Mouse (Mus musculus) olfactory bulb, adult 2 months (tissue): ENCODE results near the gene Rin2. TPM values are rescaled to one million over a fixed set of nuclear protein-coding genes. Genes with fewer than 3 reads are reported as not detected.
"Not testable (repeated sequence)": the region's sequence is repeated elsewhere in the genome, so short reads cannot be mapped to it uniquely, and the experiment has no call there.

ENCODE experiments used
- H3K27ac ChIP-seq: fragments of 200-500 bp; 2 replicates; pipeline ENCODE4 v1.5.1; 2012; ENCODE audit warnings: low read depth, low read length; ENCODE audit not compliant: insufficient read depth
- H3K4me1 ChIP-seq: fragments of 200-500 bp; 2 replicates; pipeline ENCODE4 v1.6.1; 2012; ENCODE audit warnings: low read length; ENCODE audit not compliant: control insufficient read depth, insufficient read depth
- H3K4me3 ChIP-seq: fragments of 200-500 bp; 2 replicates; pipeline ENCODE4 v1.5.1; 2012; ENCODE audit warnings: mild to moderate bottlenecking, low read depth, low read length, moderate library complexity; ENCODE audit not compliant: insufficient read depth
- CTCF ChIP-seq: fragments of 200-500 bp; IDR thresholded peaks from 2 replicates; pipeline ENCODE4 v1.5.1; 2012; ENCODE audit warnings: low read depth, mild to moderate bottlenecking, low read length, moderate library complexity; ENCODE audit not compliant: insufficient read depth
- POLR2A ChIP-seq: fragments of 200-500 bp; IDR thresholded peaks from 2 replicates; pipeline ENCODE4 v1.6.1; 2012; ENCODE audit warnings: mild to moderate bottlenecking, low read depth, low read length, moderate library complexity; ENCODE audit not compliant: insufficient read depth
- WGBS: fragments of 180-500 bp; shearing (Covaris S2); methylation state at CpG from one replicate; pipeline ENCODE4 v1.1.7; 2018; 5-methylcytosine and 5-hydroxymethylcytosine counted together
- polyA plus RNA-seq: library from polyadenylated mRNA; stranded (reverse); fragments of >200 nt; gene quantifications from 2 replicates; pipeline ENCODE4 v1.2.4, GENCODE M21; 2012; ENCODE audit warnings: low replicate concordance; ENCODE audit not compliant: missing spikeins, insufficient read depth, insufficient read length

Gene Rin2
- polyA plus RNA-seq, 1 experiment: not detected

DNA sequence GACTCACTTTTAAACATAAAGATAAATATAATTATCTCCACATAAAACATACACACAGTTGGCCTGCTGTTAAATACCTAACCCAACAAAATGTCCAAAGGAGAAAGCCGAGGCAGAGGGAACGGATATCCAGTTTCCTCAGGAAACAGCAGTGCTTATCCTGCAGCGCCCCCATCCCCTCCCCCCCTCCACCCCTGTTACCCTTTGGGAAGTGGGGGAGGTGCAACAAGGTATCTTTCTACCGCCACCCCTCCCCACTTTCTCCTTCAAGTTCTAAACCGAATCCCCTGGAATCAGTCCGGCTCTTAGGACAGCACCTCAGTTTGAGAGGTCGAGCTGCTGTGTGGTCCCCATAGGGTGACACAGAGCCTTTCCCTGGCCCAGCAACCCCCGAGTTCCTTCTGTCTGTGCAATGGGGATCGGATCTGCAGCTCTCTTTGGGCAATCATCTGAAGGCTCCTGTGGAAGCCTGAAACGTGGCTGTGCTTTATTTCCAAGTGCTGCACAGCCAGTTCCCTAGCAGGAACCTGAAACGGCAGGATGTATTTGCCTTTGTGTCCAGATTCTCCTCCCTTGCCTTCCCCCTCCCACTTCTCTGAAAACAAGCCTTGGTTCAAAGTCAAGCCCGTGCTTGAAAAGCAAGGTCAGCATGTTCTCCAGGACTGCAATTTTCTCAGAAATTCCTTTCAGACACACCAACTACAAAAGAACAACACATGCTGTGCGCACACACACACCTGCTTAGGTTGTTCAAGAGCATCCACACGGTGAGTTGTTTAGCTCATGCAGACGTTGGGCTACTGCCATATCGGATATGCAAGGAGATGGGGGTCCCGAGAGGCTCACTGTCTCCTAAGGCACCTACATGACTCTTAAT lies 209.3 kb downstream of the Rin2 start:
- TF ChIP-seq CTCF (no peak), POLR2A (no peak)
- H3K4me3 ChIP-seq: no peak overlapping the region
- 55% methylated on average over 17 of the region's 17 CpGs for WGBS
- peaks cover 20% of the 10 kb centered on the region for H3K4me1 ChIP-seq
- H3K27ac ChIP-seq: no peak overlapping the region

DNA sequence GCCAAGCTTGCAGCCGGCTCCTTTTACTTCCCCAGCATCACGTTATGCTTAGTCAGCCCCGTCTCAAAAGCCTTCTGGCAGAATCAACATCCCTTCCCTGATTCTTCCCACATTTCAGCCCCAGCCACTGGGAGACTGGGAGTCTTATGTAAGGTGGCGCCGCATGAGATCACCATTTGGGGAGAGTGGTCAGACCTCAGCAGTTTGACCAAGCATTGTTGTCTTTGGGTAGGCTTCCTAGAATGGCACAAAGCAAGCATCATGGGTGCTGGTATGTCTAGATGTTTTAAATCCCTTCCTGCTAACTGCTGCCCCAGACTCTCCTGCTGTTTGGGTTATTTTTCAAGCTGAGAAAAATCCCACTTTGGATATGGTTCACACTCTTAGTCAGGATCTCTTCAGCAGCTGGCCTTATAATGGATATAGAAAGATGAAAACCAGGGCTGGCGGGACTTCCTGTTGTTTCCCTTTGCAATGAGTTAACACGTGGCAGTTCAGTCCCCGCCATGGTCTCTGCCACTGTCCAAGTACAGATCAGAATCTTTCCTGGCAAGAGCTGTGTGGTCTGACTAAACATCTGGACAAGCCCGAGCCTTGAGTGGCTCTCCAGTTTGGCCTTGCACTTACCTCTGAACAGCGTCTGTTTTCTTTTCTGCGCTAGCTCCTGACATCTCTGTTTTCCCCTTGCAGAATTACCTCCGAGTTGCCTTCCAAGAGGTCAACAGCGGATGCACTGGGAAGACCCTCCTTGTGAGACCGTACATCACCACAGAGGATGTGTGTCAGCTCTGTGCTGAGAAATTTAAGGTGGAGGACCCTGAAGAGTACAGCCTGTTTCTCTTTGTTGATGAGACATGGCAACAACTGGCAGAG lies 210.1 kb downstream of the Rin2 start:
- TF ChIP-seq CTCF (no peak), POLR2A (no peak)
- H3K4me3 ChIP-seq: no peak overlapping the region
- H3K4me1 ChIP-seq: peaks cover 20% of the 10 kb centered on the region
- peak overlapping the region; percentile 22; the same call in 1 of the 2 replicates for H3K27ac ChIP-seq
- 69% methylated on average over 14 of the region's 14 CpGs for WGBS

DNA sequence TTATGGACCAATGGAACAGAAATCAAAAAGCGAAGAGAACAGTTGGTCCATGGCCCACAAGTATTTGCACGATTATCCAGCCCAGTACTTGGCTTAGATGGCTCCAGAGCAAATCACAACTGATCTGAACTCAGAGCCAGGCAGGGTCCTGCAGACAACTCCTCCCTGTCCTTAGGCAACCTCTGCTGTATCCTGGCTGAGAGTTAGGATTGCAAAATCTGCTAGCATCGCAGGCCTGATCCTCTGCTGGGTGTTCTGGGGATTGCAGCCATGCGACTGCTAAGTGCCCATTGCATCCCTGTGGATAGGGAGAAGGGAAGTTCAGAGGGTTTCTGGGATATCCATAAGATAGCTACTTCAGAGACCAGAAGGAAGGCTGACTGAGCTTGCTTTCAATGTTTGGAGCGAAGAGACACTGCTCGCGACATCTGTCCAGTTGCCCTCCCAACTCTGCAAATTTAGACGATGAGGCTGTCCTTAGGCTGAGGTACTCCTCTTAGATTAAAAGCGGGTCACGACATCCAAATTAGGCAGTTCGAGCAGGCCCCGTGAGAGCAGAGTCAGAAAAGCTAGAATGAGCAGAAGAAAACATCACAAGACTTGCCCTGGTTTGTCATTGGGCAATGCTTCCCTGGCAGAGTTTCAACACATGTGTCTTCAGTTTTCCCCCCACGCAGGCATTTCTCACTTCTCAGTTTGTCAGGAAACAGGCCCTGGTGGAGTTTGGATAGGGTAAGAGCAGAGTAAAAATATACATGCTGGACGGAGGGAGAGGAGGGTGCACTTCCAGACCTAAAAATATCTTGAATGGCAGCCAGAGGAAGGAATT lies 213.1 kb downstream of the Rin2 start:
- no peak overlapping the region for H3K4me3 ChIP-seq
- WGBS: 50% methylated on average over 14 of the region's 14 CpGs
- peaks cover 21% of the 10 kb centered on the region for H3K4me1 ChIP-seq
- TF ChIP-seq POLR2A: no peak
- TF ChIP-seq CTCF: no peak
- H3K27ac ChIP-seq: peak overlapping the region; percentile 69

- Histone ChIP-seq H3K27ac (no peak overlapping the region), H3K4me3 (no peak overlapping the region), H3K4me1 (peaks cover 21% of the 10 kb centered on the region)
- 72% methylated on average over 6 of the region's 6 CpGs for WGBS
- TF ChIP-seq POLR2A (no peak), CTCF (no peak)
These were observed 213.9 kb downstream of the Rin2 start for GRCm38 (mm10) chr2:145888766-145889480.

DNA sequence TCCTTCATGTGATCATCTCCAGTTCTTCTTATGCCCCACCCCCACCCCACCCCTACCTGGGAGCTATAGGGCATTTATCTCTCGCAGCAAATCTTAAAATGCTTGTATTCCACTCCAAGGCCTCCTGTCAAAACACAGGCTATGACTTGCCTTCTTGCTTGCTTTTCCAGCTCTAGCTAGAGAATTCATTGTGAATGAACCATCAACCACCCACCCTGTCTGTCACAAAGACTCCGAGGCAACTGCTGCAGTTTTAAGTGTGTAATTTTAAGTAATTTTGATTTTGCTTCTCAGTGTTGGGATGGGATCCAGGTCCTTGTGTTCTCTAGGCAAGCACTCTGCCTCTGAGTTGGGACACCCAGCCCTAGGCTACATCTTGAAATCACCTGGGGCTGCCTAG lies 215.6 kb downstream of the Rin2 start:
- WGBS: 73% methylated on average over 2 of the region's 2 CpGs
- Histone ChIP-seq H3K4me3 (no peak overlapping the region), H3K27ac (no peak overlapping the region), H3K4me1 (peaks cover 10% of the 10 kb centered on the region)
- TF ChIP-seq CTCF (no peak), POLR2A (no peak)

DNA sequence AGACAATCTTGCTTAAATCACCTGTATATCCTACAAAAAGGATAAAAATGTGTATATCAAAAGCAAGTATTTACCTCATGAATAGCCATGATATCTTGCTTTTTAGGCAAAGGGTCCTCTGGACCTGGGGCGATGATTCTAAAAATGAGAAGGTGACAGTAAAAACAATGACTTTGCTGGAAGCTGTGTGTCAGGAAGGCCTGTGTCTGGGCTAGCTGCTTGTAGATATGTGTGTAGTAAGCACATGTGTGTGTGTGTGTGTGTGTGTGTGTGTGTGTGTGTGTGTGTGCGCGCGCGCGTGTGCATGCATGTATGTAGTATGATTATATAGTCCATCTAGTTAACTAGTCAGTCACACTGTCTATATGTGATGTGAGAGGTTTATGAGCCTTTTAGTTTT lies 218.7 kb downstream of the Rin2 start:
- 98% methylated on average over 6 of the region's 6 CpGs for WGBS
- Histone ChIP-seq H3K4me1 (peaks cover 3% of the 10 kb centered on the region; the same call in 1 of the 2 replicates), H3K27ac (no peak overlapping the region), H3K4me3 (no peak overlapping the region)
- TF ChIP-seq POLR2A (no peak), CTCF (no peak)

- WGBS: 68% methylated on average over 9 of the region's 9 CpGs
- H3K4me3 ChIP-seq: no peak overlapping the region
- H3K27ac ChIP-seq: no peak overlapping the region
- TF ChIP-seq CTCF: no peak
- no peaks in the 10 kb centered on the region for H3K4me1 ChIP-seq
These were observed 223.1 kb downstream of the Rin2 start for GRCm38 (mm10) chr2:145898106-145898505.

DNA sequence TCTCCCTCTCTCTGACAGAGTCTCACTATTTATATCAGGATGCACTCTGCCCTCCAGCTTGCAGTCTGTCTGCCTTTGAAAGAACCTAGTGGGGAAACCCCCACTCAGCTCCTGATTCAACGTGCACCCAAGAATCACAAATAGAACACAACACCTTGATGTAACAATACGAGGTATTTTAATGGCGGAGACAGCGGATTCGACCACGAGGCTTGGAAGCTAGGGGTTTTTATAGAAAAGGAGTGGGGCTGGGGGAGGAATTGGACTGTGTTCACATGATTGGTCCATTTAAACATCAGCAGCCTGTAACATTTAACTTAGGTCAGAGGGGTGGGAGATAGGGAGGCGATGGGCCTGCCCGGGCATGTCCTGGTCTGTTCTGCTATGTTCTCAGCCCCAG lies 225.3 kb downstream of the Rin2 start:
- H3K4me3 ChIP-seq, H3K27ac ChIP-seq, H3K4me1 ChIP-seq: not testable (repeated sequence)
- 77% methylated on average over 8 of the region's 8 CpGs for WGBS

- no peak for TF ChIP-seq POLR2A
- TF ChIP-seq CTCF: no peak
- peak within 1 kb of the TSS; percentile 69 for H3K4me3 ChIP-seq
- WGBS: 94% methylated on average over 6 of the region's 6 CpGs
- no peak within 1 kb of the TSS for H3K27ac ChIP-seq
- H3K4me1 ChIP-seq: peaks cover 6% of the 10 kb centered on the region; the same call in 1 of the 2 replicates
These were observed 226.8 kb downstream of the Rin2 start, which contains the start of gene Naa20 for GRCm38 (mm10) chr2:145901861-145902260. Gene Naa20 (plus strand): TSS chr2:145902099.
